Mouse (Mus musculus): ENCODE results near the gene Klhl26. TPM values are rescaled to one million over a fixed set of nuclear protein-coding genes. Genes with fewer than 3 reads are reported as not detected.

Klhl26 gene
- total RNA-seq, 2 experiments from 2014 or later = 8.4 to 9.7 TPM

- DNase-seq = no peak
These were observed 66.5 kb downstream of the Klhl26 start for GRCm38 (mm10) chr8:70410281-70410680.

GRCm38 (mm10) chr8:70409455-70409871 lies 67.3 kb downstream of the Klhl26 start:
- DNase-seq = peak; percentile 17 to 54

DNA sequence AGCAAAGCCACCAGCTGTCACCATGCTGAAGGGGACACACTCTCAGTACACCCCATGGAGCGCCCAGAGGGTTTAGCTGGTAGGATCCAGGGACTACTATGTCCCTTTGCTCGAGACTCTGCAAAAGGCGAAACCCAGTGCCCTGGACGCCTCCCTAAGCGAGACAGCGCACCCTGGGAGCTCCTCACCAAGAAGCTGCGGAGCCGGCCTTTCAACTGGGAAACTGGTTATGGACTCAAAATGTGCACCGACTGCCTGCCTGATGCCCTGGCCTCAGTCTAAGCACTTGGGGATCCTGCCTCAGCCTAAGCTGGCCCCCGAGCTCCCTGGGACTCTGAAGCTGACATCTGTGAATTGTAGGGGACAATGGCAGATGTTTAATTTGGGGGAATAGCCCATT lies 67.7 kb downstream of the Klhl26 start:
- no peak for DNase-seq

GRCm38 (mm10) chr8:70408301-70408700 lies 68.5 kb downstream of the Klhl26 start:
- DNase-seq = no peak

- DNase-seq = no peak
These were observed 70.2 kb downstream of the Klhl26 start for GRCm38 (mm10) chr8:70406427-70407069.

- DNase-seq = no peak
These were observed 71.6 kb downstream of the Klhl26 start for GRCm38 (mm10) chr8:70405189-70405588.

DNA sequence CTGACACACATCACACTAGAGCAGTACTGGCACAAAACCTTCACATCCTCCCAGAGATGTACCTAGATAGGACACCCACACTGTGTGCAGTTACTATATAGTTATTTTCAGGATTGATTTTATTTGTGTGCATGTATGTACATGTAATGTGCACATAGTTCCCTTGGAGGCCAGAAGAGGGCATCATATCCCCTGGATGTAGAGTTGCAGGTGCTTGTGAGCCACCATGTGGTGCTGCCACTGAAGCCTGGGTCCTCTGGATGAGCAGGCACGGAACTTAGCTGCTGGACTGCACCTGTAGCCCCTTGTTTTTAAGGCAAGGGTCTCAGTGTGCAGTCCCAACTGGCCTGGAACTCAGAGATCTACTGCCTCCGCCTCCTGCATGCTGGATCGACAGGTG lies 72.6 kb downstream of the Klhl26 start:
- DNase-seq = no peak

Other genes starting within 250 kb of the Klhl26 start
- gene Sugp2, start 242.7 kb downstream of the Klhl26 start, total RNA-seq (2021) = 10 to 100 TPM; 37.3 to 39.1 TPM
- gene Armc6, start 242.5 kb downstream of the Klhl26 start, total RNA-seq (2021) = 1 to 10 TPM; 6.8 to 7.8 TPM
- 1 to 10 TPM; 7.7 to 8.4 TPM for gene Homer3, start 194.1 kb downstream of the Klhl26 start, total RNA-seq (2021)
- gene Ddx49, start 174.5 kb downstream of the Klhl26 start, total RNA-seq (2021) = 10 to 100 TPM; 27.4 to 34.6 TPM
- gene Cope, start 174.4 kb downstream of the Klhl26 start, total RNA-seq (2021) = 100 to 1,000 TPM; 157 to 174 TPM
- under 1 TPM; 0.55 to 0.57 TPM for gene Cers1, start 161.2 kb downstream of the Klhl26 start, total RNA-seq (2021)
- gene Gdf1, start 147.2 kb downstream of the Klhl26 start, total RNA-seq (2021) = under 1 TPM in 1 of 2 experiments, not detected in 1; 0.28 TPM
- gene Upf1, start 123.7 kb downstream of the Klhl26 start, total RNA-seq (2021) = 10 to 100 TPM; 46.1 to 46.8 TPM
- 1 to 10 TPM; 5.1 to 6.6 TPM for gene Comp, start 103.4 kb downstream of the Klhl26 start, total RNA-seq (2021)
- gene Crtc1, start 37.4 kb downstream of the Klhl26 start, total RNA-seq (2021) = 1 to 10 TPM; 7.8 to 9.0 TPM
- not detected for gene Tmem59l, start 10.4 kb upstream of the Klhl26 start, total RNA-seq (2021)
- under 1 TPM; 0.20 to 0.62 TPM for gene Crlf1, start 16.2 kb upstream of the Klhl26 start, total RNA-seq (2021)
- gene Rex1bd, start 29.8 kb upstream of the Klhl26 start, total RNA-seq (2021) = 100 to 1,000 TPM; 113 to 128 TPM
- gene Uba52, start 33.8 kb upstream of the Klhl26 start, total RNA-seq (2021) = 1,000 to 10,000 TPM; 1,328 to 1,514 TPM
- gene Fkbp8, start 50.8 kb upstream of the Klhl26 start, total RNA-seq (2021) = 100 to 1,000 TPM; 120 to 129 TPM
- gene Kxd1, start 51.0 kb upstream of the Klhl26 start, total RNA-seq (2021) = 100 to 1,000 TPM in 1 of 2 experiments, 10 to 100 TPM in 1; 92.4 to 107 TPM
- gene Ell, start 62.5 kb upstream of the Klhl26 start, total RNA-seq (2021) = 10 to 100 TPM; 10.9 to 12.0 TPM
- gene Isyna1, start 117.4 kb upstream of the Klhl26 start, total RNA-seq (2021) = 10 to 100 TPM; 15.4 to 28.2 TPM
- 10 to 100 TPM; 29.9 to 35.7 TPM for gene Ssbp4, start 131.9 kb upstream of the Klhl26 start, total RNA-seq (2021)
- gene Lrrc25, start 139.2 kb upstream of the Klhl26 start, total RNA-seq (2021) = 1 to 10 TPM; 1.6 to 2.5 TPM
- 1 to 10 TPM; 1.4 to 2.0 TPM for gene Gdf15, start 155.5 kb upstream of the Klhl26 start, total RNA-seq (2021)
- gene Pgpep1, start 183.4 kb upstream of the Klhl26 start, total RNA-seq (2021) = 10 to 100 TPM; 40.5 to 41.1 TPM
- gene Lsm4, start 196.3 kb upstream of the Klhl26 start, total RNA-seq (2021) = 10 to 100 TPM; 66.7 to 73.1 TPM
- gene Jund, start 222.0 kb upstream of the Klhl26 start, total RNA-seq (2021) = 100 to 1,000 TPM; 129 to 138 TPM
- under 1 TPM in 1 of 2 experiments, not detected in 1; 0.05 TPM for gene Iqcn, start 226.5 kb upstream of the Klhl26 start, total RNA-seq (2021)
- not detected for gene Gm3336, start 241.6 kb upstream of the Klhl26 start, total RNA-seq (2021)
- 1 to 10 TPM; 1.4 to 2.0 TPM for gene Pde4c, start 246.8 kb upstream of the Klhl26 start, total RNA-seq (2021)